Mouse (Mus musculus) MEL-GATA-1-ER (cell line): ENCODE measurements around the gene Ifrd1.
"Not testable (repeated sequence)": the region's sequence is repeated elsewhere in the genome, so short reads cannot be mapped to it uniquely, and the experiment has no call there.

Experiments used
- DNase-seq: peaks from one replicate; pipeline ENCODE4 v3.0.0-alpha.2; 2012; ENCODE audit warnings: low read depth; ENCODE audit errors: extremely low read depth

Gene Ifrd1

GRCm38 (mm10) chr12:40199795-40200402 is 48.4 kb downstream of the Ifrd1 start:
- DNase-seq = no peak

GRCm38 (mm10) chr12:40199302-40199701 is 49.0 kb downstream of the Ifrd1 start, which contains the start of gene Lsmem1:
Gene Lsmem1, minus strand, starts transcription at chr12:40199490.
- DNase-seq = no peak

GRCm38 (mm10) chr12:40198427-40198826 is 49.9 kb downstream of the Ifrd1 start:
- DNase-seq = no peak

DNA sequence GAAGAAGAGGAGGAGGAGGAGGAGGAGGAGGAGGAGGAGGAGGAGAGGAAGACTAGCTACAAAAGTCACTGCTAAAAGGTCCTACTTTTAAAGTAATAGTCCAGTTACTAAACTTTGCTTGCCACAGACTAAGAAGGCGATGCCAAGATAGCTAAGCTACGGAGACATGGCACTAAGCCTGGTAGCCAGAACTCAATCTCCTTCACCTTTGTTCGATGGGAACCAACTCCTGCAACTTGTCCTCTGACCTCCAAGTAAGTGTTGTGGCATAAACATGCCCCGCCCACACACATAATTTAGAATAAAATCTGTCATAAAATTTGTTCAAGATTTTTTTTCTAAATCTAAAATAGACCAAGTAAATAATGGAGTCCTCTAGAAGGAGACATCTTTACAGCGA is 50.3 kb downstream of the Ifrd1 start:
- DNase-seq = no peak

DNA sequence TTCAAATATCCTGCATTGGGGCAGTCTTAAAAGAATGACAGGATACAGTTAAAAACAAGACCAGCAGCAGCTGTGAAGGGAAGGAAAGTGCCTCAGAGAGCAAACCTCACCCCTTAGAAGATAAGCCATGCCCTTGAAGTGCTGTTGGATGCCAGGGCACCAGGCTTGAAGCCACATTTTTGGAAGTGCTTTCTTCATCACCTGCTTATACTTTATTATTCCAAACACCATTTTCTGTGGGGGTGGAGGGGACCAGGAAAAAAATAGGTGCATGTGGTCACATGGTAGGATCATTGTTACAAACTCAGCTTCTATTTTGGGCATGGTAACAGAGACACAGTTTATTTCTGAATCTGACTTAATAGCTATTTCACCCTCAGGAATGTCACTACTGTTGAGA is 50.8 kb downstream of the Ifrd1 start:
- no peak for DNase-seq

- peak; percentile 84 for DNase-seq
These were observed 62.8 kb downstream of the Ifrd1 start for GRCm38 (mm10) chr12:40185474-40185873.

DNA sequence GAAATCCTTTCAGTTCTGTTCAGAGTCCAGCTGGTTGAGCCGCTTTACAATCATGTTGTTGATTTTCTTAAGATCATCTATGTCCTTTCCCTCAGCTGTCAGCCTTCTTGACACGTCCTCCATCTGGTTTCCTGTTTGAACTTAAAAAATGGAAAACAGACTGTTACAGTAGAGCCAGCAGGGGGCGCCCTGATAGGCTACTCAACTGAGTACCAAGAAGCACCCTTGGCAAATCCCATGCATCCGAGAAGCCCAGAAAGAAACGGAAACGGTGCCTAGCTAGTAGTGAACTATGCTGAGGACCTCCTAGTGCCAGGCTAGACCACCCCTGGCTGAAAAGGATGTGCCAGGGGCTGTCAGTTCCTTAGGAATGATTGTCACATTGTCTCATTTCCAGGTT is 71.2 kb downstream of the Ifrd1 start:
- DNase-seq = peak; percentile 43

DNA sequence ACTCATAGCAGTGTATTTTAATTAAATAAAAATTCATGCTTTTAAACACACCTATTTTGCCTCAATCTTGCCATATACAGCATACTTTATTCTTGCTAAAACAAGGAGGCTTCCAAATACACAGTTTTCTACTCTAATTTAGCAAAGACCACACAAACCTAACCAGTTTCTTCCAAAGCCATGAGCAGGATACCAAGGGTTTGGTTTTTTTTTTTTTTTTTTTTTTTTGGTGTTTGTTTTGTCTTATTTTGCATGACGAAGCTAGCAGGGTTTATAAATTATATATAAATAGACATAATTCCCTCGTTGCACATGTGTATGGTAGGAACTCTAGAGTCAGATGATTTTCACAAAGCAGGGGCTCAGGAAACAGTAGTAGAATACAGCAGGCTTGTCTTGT is 72.1 kb downstream of the Ifrd1 start:
- no peak for DNase-seq

- not testable (repeated sequence) for DNase-seq
These were observed 73.1 kb downstream of the Ifrd1 start for GRCm38 (mm10) chr12:40175171-40175570.

- peak; percentile 72 for DNase-seq
These were observed 76.7 kb downstream of the Ifrd1 start for GRCm38 (mm10) chr12:40171637-40172036.

GRCm38 (mm10) chr12:40169675-40170074 is 78.6 kb downstream of the Ifrd1 start:
- DNase-seq = no peak

DNA sequence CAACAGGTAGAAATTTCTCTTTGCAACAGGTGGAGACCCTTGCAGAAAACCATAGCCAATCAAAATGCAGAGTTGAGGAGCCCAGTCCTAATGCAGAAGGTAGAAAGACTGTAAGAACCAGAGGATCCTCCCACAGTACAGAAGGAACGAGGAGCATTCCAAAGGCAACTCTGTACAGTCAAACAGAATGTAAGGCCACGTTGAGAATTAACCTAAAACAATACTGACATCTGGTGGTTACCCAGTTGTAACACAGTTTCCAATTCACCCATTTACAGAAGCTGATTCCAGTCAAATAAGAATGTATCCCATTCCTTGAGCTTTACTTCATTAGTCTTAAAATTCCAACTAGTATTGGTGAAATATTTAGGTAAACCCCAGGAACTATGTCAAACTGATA is 83.7 kb downstream of the Ifrd1 start:
- peak; percentile 33 for DNase-seq

DNA sequence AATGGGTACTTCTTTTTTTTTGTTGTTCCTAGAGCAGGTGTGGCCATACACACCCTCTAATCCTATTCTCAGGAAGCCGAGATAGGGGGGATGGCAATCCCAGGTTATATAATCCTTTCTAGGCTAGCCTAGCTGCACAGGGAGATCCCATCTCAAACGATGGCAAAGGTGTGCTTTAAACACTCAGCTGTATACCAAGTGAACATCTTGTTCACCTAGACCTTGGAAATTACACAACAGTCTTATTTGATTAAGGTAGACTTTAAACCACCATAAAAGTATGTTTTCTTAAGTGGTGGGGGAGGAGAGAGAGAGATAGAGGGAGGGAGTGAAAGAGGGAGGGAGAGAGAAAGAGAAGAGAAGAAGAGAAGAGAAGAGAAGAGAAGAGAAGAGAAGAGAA is 87.5 kb downstream of the Ifrd1 start:
- no peak for DNase-seq

GRCm38 (mm10) chr12:40154188-40154587 is 94.1 kb downstream of the Ifrd1 start:
- peak; percentile 39 for DNase-seq

GRCm38 (mm10) chr12:40152353-40153069 is 95.8 kb downstream of the Ifrd1 start:
- DNase-seq = no peak
